Mouse (Mus musculus): Measurements from ENCODE around the gene Cdr1. TPM values are rescaled to one million over a fixed set of nuclear protein-coding genes. Genes with fewer than 3 reads are reported as not detected.

Gene Cdr1
- total and polyA plus RNA-seq, 3 experiments, result not detected

DNA sequence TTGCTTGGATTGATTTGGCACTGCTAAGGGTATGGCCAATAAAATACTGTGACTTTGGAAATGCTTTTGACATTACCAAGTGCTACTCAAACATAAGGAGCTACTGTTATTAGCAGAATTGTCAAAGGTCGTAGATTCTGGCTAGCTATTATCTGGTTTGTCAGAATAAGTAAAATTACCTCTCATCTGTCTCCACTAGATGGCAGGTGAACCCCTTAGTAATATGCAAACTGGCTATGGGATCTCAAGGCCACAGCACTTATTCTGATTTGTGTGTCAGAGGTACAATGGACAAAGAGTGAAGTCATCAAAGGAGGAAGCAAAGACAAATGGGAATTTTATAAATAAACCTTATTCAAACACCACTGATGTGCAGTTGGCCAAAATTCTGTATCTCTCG, 24.1 kb downstream of the Cdr1 start:
- no peaks in the 10 kb centered on the region for H3K4me1 ChIP-seq (ENCODE audit: control insufficient read depth in 1 of 2, insufficient read depth in 2 of 2, low read length in 2 of 2)
- no peaks in the 10 kb centered on the region for H3K9me3 ChIP-seq (replicated peaks; ENCODE audit: insufficient read depth, low read length)
- DNase-seq (ENCODE audit: low read depth, low spot score), result no peak
- no peaks in the 10 kb centered on the region for H3K36me3 ChIP-seq (ENCODE audit: control insufficient read depth in 1 of 2, insufficient read depth in 2 of 2, low read length in 2 of 2)
- H3K4me3 ChIP-seq (ENCODE audit: control insufficient read depth in 1 of 2, insufficient read depth in 1 of 2, low read depth in 2 of 2, low read length in 2 of 2), result no peak overlapping the region
- TF ChIP-seq RAD21 (IDR thresholded peaks at IDR 0.05; ENCODE audit: low read depth, low read length), result no peak
- TF ChIP-seq MYC (IDR thresholded peaks at IDR 0.05; ENCODE audit: low read depth, low read length), result no peak
- TF ChIP-seq JUND (IDR thresholded peaks at IDR 0.05; ENCODE audit: low read depth, low read length), result no peak
- no peak for TF ChIP-seq POLR2A (IDR thresholded peaks at IDR 0.05; ENCODE audit: control insufficient read depth in 1 of 2, insufficient read depth in 1 of 2, low read depth in 1 of 2, low read length in 2 of 2, poor library complexity in 1 of 2)
- no peak for TF ChIP-seq ELF1 (IDR thresholded peaks at IDR 0.05; ENCODE audit: low read depth, low read length)
- no peak overlapping the region for H3K27ac ChIP-seq (ENCODE audit: control insufficient read depth, low read depth, low read length)
- H3K27me3 ChIP-seq (ENCODE audit: control insufficient read depth in 1 of 2, insufficient read depth in 2 of 2, low read length in 2 of 2), result no peaks in the 10 kb centered on the region
- H3K79me2 ChIP-seq (ENCODE audit: control insufficient read depth, insufficient read depth, low read length, poor library complexity), result no peaks in the 10 kb centered on the region
- H3K9ac ChIP-seq (ENCODE audit: control insufficient read depth, low read depth, low read length, poor library complexity, severe bottlenecking), result no peak overlapping the region

- no peaks in the 10 kb centered on the region for H3K4me1 ChIP-seq (ENCODE audit: control insufficient read depth in 1 of 2, insufficient read depth in 2 of 2, low read length in 2 of 2)
- H3K27ac ChIP-seq (ENCODE audit: control insufficient read depth, low read depth, low read length), result no peak overlapping the region
- no peak overlapping the region for H3K9ac ChIP-seq (ENCODE audit: control insufficient read depth, low read depth, low read length, poor library complexity, severe bottlenecking)
- no peaks in the 10 kb centered on the region for H3K79me2 ChIP-seq (ENCODE audit: control insufficient read depth, insufficient read depth, low read length, poor library complexity)
- no peak for DNase-seq (ENCODE audit: low read depth, low spot score)
- TF ChIP-seq MAFK (IDR thresholded peaks at IDR 0.05; ENCODE audit: borderline replicate concordance, low read depth, low read length) (no peak), ETS1 (IDR thresholded peaks at IDR 0.05; ENCODE audit: low read depth, low read length) (no peak), MEF2A (IDR thresholded peaks at IDR 0.05; ENCODE audit: extremely low read depth, insufficient replicate concordance, low read depth, low read length, poor library complexity, severe bottlenecking) (no peak), JUND (IDR thresholded peaks at IDR 0.05; ENCODE audit: low read depth, low read length) (no peak), ELF1 (IDR thresholded peaks at IDR 0.05; ENCODE audit: low read depth, low read length) (no peak), GABPA (IDR thresholded peaks at IDR 0.05; ENCODE audit: low read depth, low read length) (no peak), ZC3H11A (IDR thresholded peaks at IDR 0.05; ENCODE audit: low read depth, low read length) (no peak), USF1 (IDR thresholded peaks at IDR 0.05; ENCODE audit: low read depth, low read length) (no peak), ZKSCAN1 (IDR thresholded peaks at IDR 0.05; ENCODE audit: low read depth, low read length) (no peak), BHLHE40 (IDR thresholded peaks at IDR 0.05; ENCODE audit: borderline replicate concordance, low read depth, low read length) (no peak), CTCF (IDR thresholded peaks at IDR 0.05 in 2 of 3, conservative IDR thresholded peaks at IDR 0.05 in 1 of 3; ENCODE audit: control insufficient read depth in 1 of 3, insufficient read depth in 1 of 3, low read depth in 2 of 3, low read length in 3 of 3, poor library complexity in 1 of 3, severe bottlenecking in 1 of 3) (no peak), SIN3A (IDR thresholded peaks at IDR 0.05; ENCODE audit: low read length) (no peak), MAX (IDR thresholded peaks at IDR 0.05; ENCODE audit: low read length) (no peak), HCFC1 (IDR thresholded peaks at IDR 0.05; ENCODE audit: low read depth, low read length) (no peak), ZMIZ1 (IDR thresholded peaks at IDR 0.05; ENCODE audit: low read depth, low read length) (no peak), EP300 (IDR thresholded peaks at IDR 0.05; ENCODE audit: low read depth in 1 of 2, low read length in 2 of 2) (no peak), TCF12 (IDR thresholded peaks at IDR 0.05; ENCODE audit: low read depth, low read length) (no peak), RCOR1 (IDR thresholded peaks at IDR 0.05; ENCODE audit: low read depth, low read length) (no peak), NELFE (IDR thresholded peaks at IDR 0.05; ENCODE audit: low read depth, low read length) (no peak), CHD1 (IDR thresholded peaks at IDR 0.05; ENCODE audit: low read depth, low read length) (no peak)
- H3K9me3 ChIP-seq (replicated peaks; ENCODE audit: insufficient read depth, low read length), result no peaks in the 10 kb centered on the region
- no peaks in the 10 kb centered on the region for H3K27me3 ChIP-seq (ENCODE audit: control insufficient read depth in 1 of 2, insufficient read depth in 2 of 2, low read length in 2 of 2)
- H3K36me3 ChIP-seq (ENCODE audit: control insufficient read depth in 1 of 2, insufficient read depth in 2 of 2, low read length in 2 of 2), result no peaks in the 10 kb centered on the region
- no peak overlapping the region for H3K4me3 ChIP-seq (ENCODE audit: control insufficient read depth in 1 of 2, insufficient read depth in 1 of 2, low read depth in 2 of 2, low read length in 2 of 2)
Observed at GRCm38 (mm10) chrX:61154657-61155256, 30.6 kb downstream of the Cdr1 start.
